Mouse (Mus musculus) cerebral cortex, adult 2 months (tissue): ENCODE results near the gene Yjefn3.

Source experiments
- WGBS: fragments of 180-500 bp; shearing (Covaris S2); methylation state at CpG from one replicate; pipeline ENCODE4 v1.1.7; 2018; 5-methylcytosine and 5-hydroxymethylcytosine counted together

The Yjefn3 gene

DNA sequence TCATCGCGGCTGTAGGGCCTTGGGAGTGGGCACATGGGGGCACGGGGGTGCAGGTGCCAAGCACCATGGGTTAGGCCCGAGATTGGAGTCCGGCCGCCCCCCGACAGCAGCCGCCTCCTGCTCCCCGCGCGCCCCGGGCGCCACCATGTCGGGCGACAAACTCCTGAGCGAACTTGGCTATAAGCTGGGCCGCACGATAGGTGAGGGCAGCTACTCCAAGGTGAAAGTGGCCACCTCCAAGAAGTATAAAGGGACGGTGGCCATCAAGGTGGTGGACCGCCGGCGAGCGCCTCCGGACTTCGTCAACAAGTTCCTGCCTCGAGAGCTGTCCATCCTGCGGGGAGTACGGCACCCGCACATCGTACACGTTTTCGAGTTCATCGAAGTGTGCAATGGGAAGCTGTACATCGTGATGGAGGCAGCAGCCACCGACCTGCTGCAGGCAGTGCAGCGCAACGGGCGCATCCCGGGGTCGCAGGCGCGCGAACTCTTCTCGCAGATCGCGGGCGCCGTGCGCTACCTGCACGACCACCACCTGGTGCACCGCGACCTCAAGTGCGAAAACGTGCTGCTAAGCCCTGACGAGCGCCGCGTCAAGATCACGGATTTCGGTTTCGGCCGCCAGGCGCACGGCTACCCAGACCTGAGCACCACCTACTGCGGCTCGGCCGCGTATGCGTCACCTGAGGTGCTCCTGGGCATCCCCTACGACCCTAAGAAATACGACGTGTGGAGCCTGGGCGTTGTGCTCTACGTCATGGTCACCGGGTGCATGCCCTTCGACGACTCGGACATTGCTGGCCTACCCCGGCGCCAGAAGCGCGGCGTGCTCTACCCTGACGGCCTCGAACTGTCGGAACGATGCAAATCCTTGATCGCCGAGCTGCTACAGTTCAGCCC is at the start of gene Yjefn3, which contains the start of the genes Tssk6 and Ndufa13:
TSS of gene Yjefn3 (minus strand) at position 550 of the 900 bp plus-strand sequence.
TSS of gene Tssk6 (plus strand) at position 22 of the 900 bp plus-strand sequence.
TSS of gene Ndufa13 (minus strand) at position 396 of the 900 bp plus-strand sequence.
- 4% methylated on average over 89 of the region's 89 CpGs for WGBS

DNA sequence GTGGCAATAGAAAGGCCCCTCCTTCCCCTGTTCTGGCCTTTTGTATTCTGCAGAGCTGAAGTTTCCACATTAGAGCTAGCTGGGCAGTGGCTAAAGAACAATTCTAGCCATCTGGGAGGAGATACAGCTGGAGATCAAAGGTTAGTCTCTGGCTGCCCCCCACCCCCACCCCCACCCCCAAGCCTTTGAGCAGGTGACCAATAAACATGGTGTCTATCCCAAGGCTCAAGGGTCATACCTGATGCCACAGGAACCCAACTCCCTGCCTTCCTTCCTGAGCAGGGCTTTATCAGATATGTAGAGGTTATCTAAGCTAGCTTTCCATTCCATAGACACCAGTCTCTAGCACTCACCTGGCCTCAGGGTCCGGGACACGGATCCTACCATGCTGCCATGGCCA is 47.8 kb upstream of the Yjefn3 start:
- 98% methylated on average over 2 of the region's 2 CpGs for WGBS

DNA sequence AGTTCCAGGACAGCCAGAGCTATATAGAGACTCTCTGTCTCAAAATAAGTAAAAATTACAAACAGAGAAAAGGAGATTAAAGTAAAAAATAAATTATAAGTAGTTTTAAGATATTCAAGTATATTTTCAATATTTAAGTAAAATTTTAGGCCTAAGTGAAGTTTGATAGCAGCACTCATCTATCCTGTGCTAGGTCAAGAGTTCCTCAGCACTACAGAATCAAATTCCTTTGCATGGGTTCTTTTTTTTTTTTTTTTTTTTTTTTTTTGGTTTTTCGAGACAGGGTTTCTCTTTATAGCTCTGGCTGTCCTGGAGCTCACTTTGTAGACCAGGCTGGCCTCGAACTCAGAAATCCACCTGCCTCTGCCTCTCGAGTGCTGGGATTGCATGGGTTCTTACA is 40.0 kb upstream of the Yjefn3 start:
- 80% methylated on average over 3 of the region's 3 CpGs for WGBS

DNA sequence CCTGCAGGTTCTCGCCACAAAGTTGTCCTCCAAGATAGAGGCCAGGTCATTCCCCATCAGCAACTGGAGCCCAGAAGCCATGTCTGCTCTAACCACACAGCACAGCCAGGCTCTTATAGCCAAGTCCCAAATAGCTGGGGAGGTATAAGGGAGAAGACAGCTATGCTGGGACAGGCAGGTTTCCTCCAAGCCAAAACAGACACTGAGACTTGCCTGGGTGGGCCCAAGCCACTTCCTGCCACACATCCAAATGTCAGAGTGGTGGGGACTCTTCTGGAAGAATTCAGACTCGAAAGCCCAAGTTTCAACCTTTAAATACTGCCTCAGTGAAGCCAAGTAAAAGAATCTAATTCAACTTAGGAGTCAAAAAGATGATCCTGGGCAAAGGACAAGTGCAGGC is 37.9 kb upstream of the Yjefn3 start:
- 91% methylated on average over 2 of the region's 2 CpGs for WGBS

DNA sequence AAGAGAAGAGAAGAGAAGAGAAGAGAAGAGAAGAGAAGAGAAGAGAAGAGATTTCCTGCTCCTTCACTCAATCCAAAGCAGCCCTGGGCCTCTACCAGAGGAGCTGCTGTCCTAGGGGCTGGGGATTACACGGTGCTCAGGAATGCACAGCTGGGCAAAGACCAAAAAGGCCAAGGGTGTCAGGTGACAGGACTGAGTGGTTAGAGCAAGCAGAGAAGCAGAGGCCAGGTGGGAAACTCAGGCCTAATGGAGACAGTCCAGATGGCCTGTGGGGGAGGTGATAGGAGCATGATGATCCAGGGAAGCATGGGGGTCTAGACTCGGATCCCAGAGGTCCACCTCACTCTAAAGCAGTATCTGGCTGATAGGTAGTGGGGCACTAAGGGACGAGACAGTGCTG is 37.1 kb upstream of the Yjefn3 start:
- 64% methylated on average over 3 of the region's 3 CpGs for WGBS

DNA sequence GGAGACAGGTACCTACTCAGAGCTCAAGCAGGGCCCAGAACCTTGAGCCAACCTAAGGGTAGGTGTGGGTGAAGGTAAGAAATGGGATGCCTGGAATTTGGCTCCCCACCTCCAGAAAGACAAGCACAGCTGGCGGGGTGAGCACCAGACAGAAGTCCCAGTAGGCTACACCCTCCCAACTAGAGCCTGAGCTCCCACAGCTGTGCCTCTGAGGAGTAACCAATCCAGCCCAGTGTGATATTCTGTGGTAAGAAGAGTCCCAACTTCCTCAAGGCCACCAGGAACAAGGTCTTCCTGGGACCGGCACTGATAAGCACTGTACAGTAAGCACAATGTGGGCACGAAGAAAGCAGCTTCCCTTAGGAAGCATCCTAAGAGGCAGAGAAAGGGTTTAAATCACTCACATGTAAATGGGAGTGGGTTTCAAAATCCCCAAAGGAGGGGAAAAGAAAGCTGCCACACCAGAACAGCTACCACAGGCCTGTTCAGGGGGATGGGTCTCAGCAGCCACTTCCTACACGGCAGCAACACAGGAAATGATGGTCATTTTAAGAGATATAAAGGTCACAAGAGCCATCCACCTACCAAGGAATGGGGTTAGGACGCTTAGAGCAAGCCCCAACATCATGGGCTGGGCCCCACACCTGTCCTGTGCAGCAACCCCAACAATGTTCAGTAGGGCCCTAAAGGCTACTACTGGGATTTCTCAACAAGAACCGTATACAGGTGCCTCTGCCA is 35.9 kb upstream of the Yjefn3 start:
- 88% methylated on average over 6 of the region's 6 CpGs for WGBS

DNA sequence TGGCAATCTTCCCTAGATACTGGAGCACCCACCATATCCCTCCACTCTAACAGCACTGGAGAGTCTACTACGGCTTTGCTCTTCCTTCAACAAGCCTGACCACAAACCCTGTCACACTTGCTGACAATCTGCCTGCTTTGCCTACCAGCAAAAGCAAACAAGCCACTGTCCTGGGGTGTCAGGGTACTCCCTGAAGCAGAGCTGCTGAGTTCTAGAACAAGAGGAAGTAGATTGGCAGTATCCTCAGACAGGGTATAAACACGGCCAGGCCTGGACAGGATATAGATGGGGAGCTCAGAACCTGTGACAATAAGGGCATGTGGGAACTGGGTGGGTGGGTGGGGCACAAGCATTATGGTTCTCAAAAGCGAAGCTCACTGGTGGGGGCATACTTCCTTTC is 35.0 kb upstream of the Yjefn3 start:
- WGBS: 79% methylated on average over 3 of the region's 3 CpGs

DNA sequence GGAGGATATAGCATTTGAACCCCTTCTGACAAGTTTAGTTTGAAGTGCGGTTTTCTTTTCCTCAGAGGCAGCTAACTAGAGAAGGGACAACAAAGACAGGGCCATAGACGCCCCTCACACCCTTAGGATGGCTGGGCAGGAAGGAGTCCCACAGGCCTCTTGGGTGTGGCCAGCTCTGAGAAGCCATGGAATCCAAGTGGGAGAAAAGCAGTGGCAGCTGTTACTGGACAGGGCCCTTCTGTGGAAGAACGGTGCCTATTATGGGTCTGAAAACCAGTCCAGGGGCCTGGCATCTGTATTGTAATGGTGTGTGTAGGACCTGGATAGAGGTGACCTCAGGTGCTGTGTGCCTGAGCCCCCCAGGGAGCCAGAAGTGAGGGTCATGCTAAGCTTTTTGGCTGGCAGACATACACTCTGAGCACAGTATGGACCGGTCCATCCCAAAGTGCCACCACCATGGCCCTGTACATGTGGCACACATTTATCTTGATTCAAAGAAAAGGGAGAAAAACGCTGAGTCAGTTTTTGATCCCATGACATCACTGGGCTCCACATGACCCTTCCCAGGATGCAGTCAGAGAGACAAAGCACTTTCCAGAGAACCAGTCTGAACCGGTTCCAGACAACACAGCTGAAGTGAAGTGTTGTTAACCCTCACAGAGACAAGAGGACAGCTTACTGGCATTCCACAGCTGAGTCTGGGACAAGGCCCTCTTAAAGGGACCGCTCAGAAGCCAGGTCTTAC is 33.7 kb upstream of the Yjefn3 start:
- WGBS: 62% methylated on average over 7 of the region's 7 CpGs

DNA sequence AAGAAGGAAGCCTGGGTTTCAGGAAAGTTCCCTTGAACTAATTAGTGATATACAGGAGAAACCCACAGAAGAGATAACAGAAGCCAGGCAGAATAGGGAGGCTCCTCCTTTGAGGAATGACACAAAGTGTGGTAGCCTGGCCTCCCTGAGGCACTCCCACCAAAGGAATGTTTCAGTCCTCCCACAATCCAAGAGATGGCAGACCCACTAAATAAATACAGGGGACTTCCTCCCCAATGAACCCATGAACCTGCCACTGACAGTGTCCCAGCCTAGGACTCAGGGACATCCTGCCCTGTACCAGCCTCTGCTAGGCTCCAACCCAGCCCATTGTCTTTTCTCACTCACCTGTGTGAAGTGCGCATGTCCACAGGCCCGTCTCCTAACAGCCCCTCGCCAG is 32.9 kb upstream of the Yjefn3 start:
- 95% methylated on average over 3 of the region's 3 CpGs for WGBS

DNA sequence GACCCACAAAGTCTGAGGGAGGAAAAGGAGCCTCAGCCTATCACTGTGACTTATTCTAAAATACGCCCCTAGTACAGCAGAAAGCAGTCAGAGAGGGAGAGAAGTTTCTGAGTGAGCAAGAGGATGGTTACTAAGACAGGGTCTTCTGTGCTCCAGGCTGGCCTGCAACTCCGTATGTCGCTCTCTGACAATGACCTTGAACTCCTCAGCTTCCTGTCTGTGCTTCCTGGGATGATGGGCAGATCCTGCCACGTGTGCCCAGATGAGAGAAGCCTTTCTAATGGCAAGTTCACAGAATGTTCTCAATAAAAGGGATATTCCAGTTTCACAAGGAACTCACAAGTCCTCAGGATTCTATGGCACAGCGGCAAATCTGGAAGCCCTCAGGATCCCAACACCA is 32.1 kb upstream of the Yjefn3 start:
- 83% methylated on average over 5 of the region's 5 CpGs for WGBS

DNA sequence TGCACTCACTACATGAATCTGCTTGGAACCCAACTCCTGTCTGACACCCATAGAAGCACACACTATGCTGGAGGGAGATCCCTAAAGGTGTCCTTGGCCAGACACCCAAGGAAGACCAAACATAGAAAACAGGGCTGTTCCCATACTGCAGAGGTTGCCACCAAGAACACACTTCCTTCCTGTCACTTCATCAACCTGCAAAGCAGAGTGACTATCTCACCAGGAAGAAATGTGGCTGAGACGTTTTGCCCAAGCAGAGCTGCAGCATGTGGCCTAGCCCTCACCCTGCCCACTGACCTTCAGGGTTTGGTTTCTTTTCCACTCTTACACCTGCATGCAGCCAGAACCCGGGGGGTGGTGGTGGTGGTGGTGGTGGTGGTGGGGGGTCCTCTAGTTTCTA is 31.3 kb upstream of the Yjefn3 start:
- WGBS: 89% methylated on average over 2 of the region's 2 CpGs

DNA sequence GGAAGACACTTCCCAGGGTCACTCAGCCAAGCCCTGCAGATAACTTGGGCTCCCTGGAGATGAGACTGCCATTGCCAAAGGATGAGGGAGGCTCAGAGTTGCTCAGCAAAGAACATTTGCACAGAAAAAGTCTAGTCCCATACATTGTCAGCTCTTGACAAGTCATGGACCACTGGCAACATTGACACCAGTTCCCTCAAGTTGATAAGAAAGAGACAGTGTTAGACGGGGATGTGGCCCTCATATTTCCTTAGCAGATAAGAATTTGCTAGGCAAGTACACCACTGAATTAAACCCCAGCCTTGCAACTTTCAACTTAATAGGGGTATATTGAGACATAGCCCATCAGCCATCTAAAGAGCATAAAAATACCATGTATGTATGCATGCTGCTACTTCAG is 21.5 kb upstream of the Yjefn3 start:
- WGBS: 93% methylated on average over 1 of the region's 1 CpGs

DNA sequence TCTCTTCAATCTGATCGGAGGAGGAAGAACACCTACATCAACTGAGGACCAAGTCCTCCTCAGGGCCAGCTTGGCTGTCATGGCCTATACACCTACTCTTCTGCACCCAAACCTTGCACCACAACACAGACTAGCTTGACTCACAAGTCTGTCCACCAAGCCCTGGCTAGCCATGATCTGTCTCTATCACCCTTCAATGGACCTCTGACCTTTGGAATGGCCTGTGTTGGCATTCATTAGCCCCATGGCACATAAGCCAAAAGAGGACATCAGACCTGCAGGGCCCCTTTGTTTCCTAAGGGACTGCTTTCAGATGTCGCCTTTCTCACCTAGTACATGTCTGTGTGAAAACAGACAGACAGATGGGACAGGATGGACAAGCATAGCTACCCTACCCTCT is 18.6 kb upstream of the Yjefn3 start:
- WGBS: 70% methylated on average over 2 of the region's 2 CpGs

DNA sequence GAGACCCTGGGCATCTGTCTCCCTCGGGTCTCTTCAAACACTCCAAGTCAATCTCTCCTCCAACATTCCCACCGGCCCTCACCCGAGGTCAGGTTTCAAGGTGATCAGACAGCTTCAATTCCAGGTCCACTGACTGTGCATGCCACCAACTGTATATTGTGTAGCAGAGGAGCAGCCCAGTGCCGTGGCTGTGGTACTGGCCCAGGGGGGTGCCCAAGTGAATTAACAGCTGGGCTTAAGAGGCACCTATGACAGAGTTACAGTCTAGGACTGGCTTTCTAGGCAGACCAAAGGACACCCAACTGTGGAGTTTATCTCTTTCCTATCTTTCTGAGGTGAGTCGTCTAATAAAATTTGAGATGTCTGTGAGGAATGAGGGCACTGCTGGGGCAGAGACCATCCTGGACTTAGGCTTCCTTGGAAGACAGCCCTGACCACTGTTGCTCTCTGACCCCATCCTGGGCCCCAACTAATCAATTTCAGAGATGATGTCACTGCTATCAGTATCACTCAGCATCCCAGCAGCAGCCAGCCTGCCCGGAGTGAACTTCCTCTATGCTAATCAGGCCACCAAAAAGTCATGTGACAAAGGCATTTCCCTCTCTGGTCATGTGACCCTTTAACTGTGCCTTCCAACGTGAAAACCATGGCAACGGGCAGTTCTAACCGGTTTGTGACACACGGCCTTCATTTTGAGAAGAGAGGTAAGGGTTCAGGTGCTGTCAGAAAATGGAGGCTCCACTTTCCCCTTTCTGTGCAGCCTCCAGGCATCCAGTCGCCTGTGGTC is 17.6 kb upstream of the Yjefn3 start:
- 50% methylated on average over 11 of the region's 11 CpGs for WGBS

DNA sequence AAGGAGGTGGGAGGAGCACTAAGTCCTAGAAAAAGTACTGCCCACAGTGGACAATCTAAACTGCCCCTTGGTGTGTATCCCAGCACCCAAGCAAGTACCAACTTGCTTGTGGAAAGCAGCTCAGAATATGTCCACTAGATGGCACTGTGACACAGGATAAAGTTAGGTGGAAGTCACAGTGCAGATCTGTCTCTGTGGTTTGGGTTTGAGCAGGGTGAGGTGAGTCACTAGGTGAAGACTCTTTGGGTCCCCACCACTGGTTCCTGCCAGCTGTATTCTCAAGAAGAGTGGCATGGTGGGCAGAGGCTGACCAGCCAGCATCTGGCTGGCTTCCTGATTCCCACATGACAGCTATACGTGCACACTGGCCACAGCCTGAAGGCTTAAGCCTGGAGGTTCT is 16.5 kb upstream of the Yjefn3 start:
- WGBS: 59% methylated on average over 1 of the region's 1 CpGs

DNA sequence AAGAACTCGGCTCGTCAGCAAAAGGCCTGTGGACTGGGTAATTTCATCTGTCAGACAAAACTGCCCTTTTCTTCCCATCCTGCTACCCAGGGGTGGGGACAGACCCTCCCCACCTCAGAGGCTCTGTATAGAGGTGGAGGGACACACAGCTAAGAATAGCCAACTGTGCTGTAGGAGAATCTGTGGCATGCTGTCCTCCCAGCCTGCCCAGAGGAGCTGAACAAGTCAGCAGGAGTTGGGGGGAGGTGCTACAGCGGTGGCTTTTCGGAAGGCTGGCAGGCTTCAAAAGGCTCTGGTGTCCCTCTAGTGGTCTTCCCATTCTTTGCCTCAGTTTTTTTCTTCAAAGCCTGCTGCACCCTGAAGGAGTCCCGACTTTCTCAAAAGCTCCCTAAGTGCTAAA is 13.2 kb upstream of the Yjefn3 start:
- 34% methylated on average over 5 of the region's 5 CpGs for WGBS

DNA sequence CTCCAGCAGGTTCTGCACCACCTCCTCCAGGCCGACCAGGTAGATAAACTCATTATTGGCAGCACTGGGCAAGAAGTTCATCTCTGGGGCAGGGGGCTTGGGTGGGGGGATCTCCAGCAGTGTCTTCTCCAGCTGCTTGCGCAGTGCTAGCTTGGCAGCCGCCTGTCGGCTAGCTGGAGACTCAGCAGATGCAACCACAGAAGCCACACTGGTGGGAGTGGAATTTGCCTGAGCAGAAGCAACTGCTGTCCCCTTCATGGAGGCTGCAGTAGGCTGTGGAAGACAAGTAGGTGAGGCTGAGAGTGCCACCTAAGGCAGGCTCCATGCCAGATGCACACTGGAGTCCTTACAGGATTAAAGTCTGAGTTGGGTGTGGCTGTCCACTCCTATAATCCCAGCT is 12.0 kb upstream of the Yjefn3 start:
- WGBS: 80% methylated on average over 4 of the region's 4 CpGs

DNA sequence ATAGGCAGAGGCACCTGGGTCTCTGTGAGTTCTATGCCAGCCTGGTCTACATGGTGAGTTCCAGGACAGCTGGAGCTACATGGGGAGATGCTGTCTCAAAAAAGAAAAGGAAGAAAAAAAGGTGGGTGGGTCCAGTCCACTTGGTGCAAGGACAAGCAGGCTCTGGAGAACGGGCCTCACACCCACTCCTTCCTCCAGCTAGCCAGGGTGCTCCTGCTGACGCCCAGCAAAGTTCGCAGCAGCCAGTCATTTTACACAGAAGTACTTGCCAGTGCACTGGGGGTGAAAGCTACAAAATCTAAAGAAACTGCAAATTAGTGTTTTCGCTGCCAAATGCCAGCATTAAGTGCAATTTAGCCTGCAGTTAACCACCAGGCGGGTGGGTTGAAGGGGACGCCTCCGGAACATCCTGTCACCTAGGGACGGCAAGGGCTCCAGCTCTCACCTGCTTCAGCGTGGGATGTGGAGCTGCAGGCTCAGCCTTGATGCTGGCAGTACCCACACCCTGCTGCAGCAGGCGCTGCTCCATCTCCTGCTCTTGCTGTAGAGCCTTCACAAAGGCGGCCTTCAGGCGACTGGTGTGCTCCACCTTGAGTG is 10.1 kb upstream of the Yjefn3 start:
- 50% methylated on average over 12 of the region's 12 CpGs for WGBS

DNA sequence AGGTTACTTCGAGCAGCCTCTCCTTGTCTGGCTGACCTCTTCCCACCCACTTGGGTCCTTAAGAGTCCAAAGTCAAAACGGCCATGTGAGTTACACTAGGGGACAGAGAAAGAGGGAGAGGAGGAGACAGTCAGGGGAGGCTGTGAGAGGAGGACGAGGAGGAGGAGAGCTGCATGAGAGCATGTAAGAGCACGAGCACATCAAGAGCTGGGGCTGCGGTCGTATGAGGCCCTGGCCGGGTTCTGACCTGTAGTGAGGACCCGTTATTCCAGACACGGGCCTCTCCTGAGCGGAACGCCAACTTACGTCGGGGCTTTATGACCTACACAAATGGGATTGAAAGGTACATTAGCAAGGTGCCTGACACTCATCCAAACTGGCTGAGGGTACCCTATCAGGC is 9.4 kb upstream of the Yjefn3 start:
- WGBS: 91% methylated on average over 13 of the region's 13 CpGs

DNA sequence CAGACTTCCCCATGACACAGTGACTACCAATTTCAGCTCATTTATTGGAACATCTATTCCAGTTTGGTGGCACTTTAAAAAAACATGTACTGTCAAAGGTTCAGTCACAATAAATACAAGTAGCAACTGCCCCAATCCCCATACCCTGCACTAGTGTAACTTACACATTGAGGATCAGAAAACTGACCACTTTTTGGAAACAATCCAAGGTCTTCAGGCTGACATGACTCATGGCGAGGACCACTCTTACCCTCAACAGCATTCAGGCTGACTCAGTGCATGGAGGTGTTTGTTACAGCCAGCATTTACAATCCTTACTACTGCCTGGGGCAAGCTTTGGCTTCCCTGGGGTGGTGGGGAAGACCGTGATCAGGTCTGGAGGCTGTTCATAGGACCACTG is 4.6 kb upstream of the Yjefn3 start:
- 92% methylated on average over 2 of the region's 2 CpGs for WGBS

DNA sequence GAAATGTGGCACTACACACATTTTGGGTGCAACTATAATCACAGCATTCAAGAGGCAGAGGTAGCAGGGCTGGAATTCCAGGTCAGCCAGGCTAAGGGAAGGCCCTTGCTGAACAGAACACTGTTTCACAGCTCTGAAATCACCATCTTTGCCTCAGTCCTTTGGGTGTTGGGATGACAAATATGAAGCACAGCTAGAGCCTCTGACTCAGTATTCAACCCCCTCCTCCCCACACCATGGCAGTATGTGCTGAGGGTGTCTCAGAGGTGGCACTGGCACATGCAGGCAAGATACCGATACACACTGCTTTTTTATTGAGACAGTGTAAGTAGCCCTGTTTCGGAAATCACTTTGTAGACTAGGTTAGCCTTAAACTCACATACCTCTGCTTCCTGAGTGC is 3.7 kb upstream of the Yjefn3 start:
- 70% methylated on average over 2 of the region's 2 CpGs for WGBS
